Mouse (Mus musculus): Measurements from ENCODE around the gene Rfx4.

GRCm38 (mm10) chr10:84756435-84757095, 703 bp downstream of the Rfx4 start:
- TF ChIP-seq CTCF (IDR thresholded peaks at IDR 0.05; ENCODE audit: control insufficient read depth, insufficient read depth, insufficient read length), result no peak
- no peak for TF ChIP-seq MYOD1 (IDR thresholded peaks at IDR 0.05; ENCODE audit: control insufficient read depth, insufficient read length, low read depth)
- TF ChIP-seq MAX (IDR thresholded peaks at IDR 0.05), result no peak
- no peak for TF ChIP-seq MYOG (IDR thresholded peaks at IDR 0.05; ENCODE audit: control insufficient read depth, extremely low read depth, insufficient read length)

All from C2C12 (cell line).